Mouse (Mus musculus): ENCODE data around the gene Snapc2.

Snapc2 gene

GRCm38 (mm10) chr8:4237814-4238433 lies 15.0 kb upstream of the Snapc2 start:
- in situ Hi-C loops (cut with MboI, MseI), result loop anchor here in 1 of 2 experiments (10.0 kb wide), 1 partner anchor 603 kb away; the partner anchor contains the start of gene Stxbp2

GRCm38 (mm10) chr8:4238434-4239192 lies 14.3 kb upstream of the Snapc2 start, which contains the start of the genes Map2k7 and Gm49320:
TSS of gene Map2k7 (plus strand) at chr8:4238740.
TSS of gene Gm49320 (plus strand) at chr8:4238865.
- in situ Hi-C loops (cut with MboI, MseI), result loop anchor here in 1 of 2 experiments (10.0 kb wide), 1 partner anchor 604 kb away; the partner anchor contains the start of gene Stxbp2

- in situ Hi-C loops (cut with MboI, MseI), result loop anchor here in 1 of 2 experiments (10.0 kb wide), 1 partner anchor 605 kb away; the partner anchor contains the start of gene Stxbp2
Measured at GRCm38 (mm10) chr8:4239193-4239890, 13.5 kb upstream of the Snapc2 start.

GRCm38 (mm10) chr8:4245061-4245460 lies 7.8 kb upstream of the Snapc2 start:
- in situ Hi-C loops (cut with MboI, MseI), result no loop called here

- in situ Hi-C loops (cut with MboI, MseI), result no loop called here
Measured at GRCm38 (mm10) chr8:4245737-4246136, 7.1 kb upstream of the Snapc2 start.

- in situ Hi-C loops (cut with MboI, MseI), result no loop called here
Measured at GRCm38 (mm10) chr8:4247241-4247640, 5.6 kb upstream of the Snapc2 start.

- in situ Hi-C loops (cut with MboI, MseI), result no loop called here
Measured at GRCm38 (mm10) chr8:4247951-4248540, 4.8 kb upstream of the Snapc2 start, which contains the start of gene Tgfbr3l. TSS of gene Tgfbr3l (plus strand) at chr8:4248214.

- in situ Hi-C loops (cut with MboI, MseI), result no loop called here
Measured at GRCm38 (mm10) chr8:4249213-4249612, 3.7 kb upstream of the Snapc2 start.

- in situ Hi-C loops (cut with MboI, MseI), result loop anchor here in 1 of 2 experiments (10.0 kb wide), 1 partner anchor 424 kb away; no protein-coding TSS in a partner anchor
Measured at GRCm38 (mm10) chr8:4250306-4250970, 2.4 kb upstream of the Snapc2 start.

- in situ Hi-C loops (cut with MboI, MseI), result loop anchor here in 1 of 2 experiments (10.0 kb wide), 1 partner anchor 423 kb away; no protein-coding TSS in a partner anchor
Measured at GRCm38 (mm10) chr8:4252116-4252760, 642 bp upstream of the Snapc2 start.

GRCm38 (mm10) chr8:4254001-4254400 lies 1.1 kb downstream of the Snapc2 start:
- in situ Hi-C loops (cut with MboI, MseI), result loop anchor here in 1 of 2 experiments (10.0 kb wide), 1 partner anchor 421 kb away; no protein-coding TSS in a partner anchor

- in situ Hi-C loops (cut with MboI, MseI), result loop anchor here in 1 of 2 experiments (5.0 to 10.0 kb wide), 2 partner anchors 67 to 419 kb away; no protein-coding TSS in a partner anchor
Measured at GRCm38 (mm10) chr8:4255471-4255870, 2.6 kb downstream of the Snapc2 start.

GRCm38 (mm10) chr8:4256911-4257310 lies 4.0 kb downstream of the Snapc2 start:
- in situ Hi-C loops (cut with MboI, MseI), result loop anchor here in 1 of 2 experiments (5.0 to 10.0 kb wide), 2 partner anchors 65 to 418 kb away; no protein-coding TSS in a partner anchor

GRCm38 (mm10) chr8:4257350-4257749 lies 4.5 kb downstream of the Snapc2 start:
- in situ Hi-C loops (cut with MboI, MseI), result loop anchor here in 1 of 2 experiments (5.0 to 10.0 kb wide), 2 partner anchors 65 to 417 kb away; no protein-coding TSS in a partner anchor

- in situ Hi-C loops (cut with MboI, MseI), result loop anchor here in 1 of 2 experiments (5.0 to 10.0 kb wide), 2 partner anchors 64 to 417 kb away; no protein-coding TSS in a partner anchor
Measured at GRCm38 (mm10) chr8:4258233-4258632, 5.4 kb downstream of the Snapc2 start.

- in situ Hi-C loops (cut with MboI, MseI), result loop anchor here in 1 of 2 experiments (5.0 to 10.0 kb wide), 2 partner anchors 64 to 416 kb away; no protein-coding TSS in a partner anchor
Measured at GRCm38 (mm10) chr8:4258678-4259077, 5.8 kb downstream of the Snapc2 start.

- in situ Hi-C loops (cut with MboI, MseI), result loop anchor here in 1 of 2 experiments (5.0 to 10.0 kb wide), 2 partner anchors 63 to 416 kb away; no protein-coding TSS in a partner anchor
Measured at GRCm38 (mm10) chr8:4259125-4259804, 6.4 kb downstream of the Snapc2 start, which contains the start of gene Ctxn1. TSS of gene Ctxn1 (minus strand) at chr8:4259274.

GRCm38 (mm10) chr8:4259805-4260170 lies 6.9 kb downstream of the Snapc2 start:
- in situ Hi-C loops (cut with MboI, MseI), result loop anchor here (5.0 to 10.0 kb wide), 4 partner anchors 63 to 415 kb away; no protein-coding TSS in a partner anchor

All from T-helper 17 cell (primary cell).